Comparison of ENCODE assay signal across 8 mouse cellular contexts in the genomic region with DNA sequence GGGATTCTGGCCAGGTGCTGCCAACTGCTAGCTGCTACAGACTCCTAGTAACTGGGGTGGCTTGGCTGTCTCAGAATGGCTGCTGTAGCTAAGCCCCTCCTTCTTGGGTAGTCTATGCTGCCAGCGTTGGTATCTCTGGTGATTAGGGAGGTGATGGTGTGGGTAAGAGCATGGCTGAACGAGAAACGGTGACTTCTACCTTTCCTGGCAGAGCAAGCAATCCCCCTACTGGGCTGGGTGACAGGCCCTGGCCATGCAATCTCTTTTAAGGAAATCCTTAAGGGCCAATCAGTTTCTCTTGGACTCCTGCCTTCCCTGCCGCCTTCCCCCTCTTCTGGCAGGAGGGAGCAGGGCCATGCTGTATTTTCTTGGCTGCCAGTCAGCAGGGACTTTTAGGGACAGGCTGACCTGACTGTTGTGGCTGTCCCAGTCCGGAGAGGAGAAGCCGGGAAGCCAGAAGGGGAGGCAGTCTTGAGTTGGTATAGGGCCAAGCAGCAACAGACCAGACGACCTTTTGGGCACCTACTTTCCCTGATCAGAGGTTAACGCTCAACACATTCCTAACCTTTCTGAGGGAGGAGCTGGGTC.
DNase-seq lines count a peak whose midpoint lies in the region; ATAC-seq lines count a peak whose summit lies in the region.

No protein-coding gene starts in this region.

- peaks cover 25% of the 10 kb centered on the region for H3K4me1 ChIP-seq in forebrain, embryonic 12.5 days
- peaks cover 8% of the 10 kb centered on the region; the same call in 1 of the 2 replicates for H3K4me1 ChIP-seq in forebrain, embryonic 11.5 days (replicated peaks; ENCODE audit: control insufficient read depth, insufficient read depth, low read length)
- H3K4me1 ChIP-seq in heart, embryonic 11.5 days (ENCODE audit: control insufficient read depth, insufficient read depth, low read length): peaks cover 26% of the 10 kb centered on the region
- H3K4me1 ChIP-seq in limb, embryonic 15.5 days: peaks cover 44% of the 10 kb centered on the region

- peaks cover 64% of the 10 kb centered on the region for H3K27me3 ChIP-seq in forebrain, embryonic 12.5 days
- peaks cover 32% of the 10 kb centered on the region for H3K27me3 ChIP-seq in forebrain, embryonic 11.5 days (ENCODE audit: control insufficient read depth, insufficient read depth, low read length)
- H3K27me3 ChIP-seq in heart, embryonic 11.5 days (ENCODE audit: control insufficient read depth, insufficient read depth, low read length): peaks cover 25% of the 10 kb centered on the region
- H3K27me3 ChIP-seq in limb, embryonic 15.5 days: peaks cover 47% of the 10 kb centered on the region

- no peak overlapping the region for H3K9ac ChIP-seq in forebrain, embryonic 12.5 days
- no peak overlapping the region for H3K9ac ChIP-seq in forebrain, embryonic 11.5 days (ENCODE audit: low read length)
- H3K9ac ChIP-seq in heart, embryonic 11.5 days (ENCODE audit: low read depth, low read length): peak overlapping the region; percentile 73
- no peak overlapping the region for H3K9ac ChIP-seq in limb, embryonic 15.5 days

- H3K4me3 ChIP-seq in forebrain, embryonic 12.5 days (replicated peaks): peak overlapping the region; percentile 55; the same call in 1 of the 2 replicates
- no peak overlapping the region for H3K4me3 ChIP-seq in forebrain, embryonic 11.5 days (ENCODE audit: low read depth, low read length)
- peak overlapping the region; percentile 56 for H3K4me3 ChIP-seq in heart, embryonic 11.5 days (ENCODE audit: low read depth, low read length)
- peak overlapping the region; percentile 62 for H3K4me3 ChIP-seq in limb, embryonic 15.5 days

- H3K4me2 ChIP-seq in forebrain, embryonic 12.5 days: no peak overlapping the region
- no peak overlapping the region for H3K4me2 ChIP-seq in forebrain, embryonic 11.5 days (ENCODE audit: low read depth, low read length, severe bottlenecking)
- peak overlapping the region; percentile 92 for H3K4me2 ChIP-seq in heart, embryonic 11.5 days
- peak overlapping the region; percentile 99 for H3K4me2 ChIP-seq in limb, embryonic 15.5 days

- ATAC-seq in forebrain, embryonic 12.5 days (ENCODE audit: low FRiP score): no peak
- no peak for ATAC-seq in forebrain, embryonic 11.5 days (replicated peaks; ENCODE audit: low FRiP score)
- ATAC-seq in heart, embryonic 11.5 days (replicated peaks; ENCODE audit: insufficient number of reproducible peaks, low FRiP score, low TSS enrichment): no peak
- ATAC-seq in limb, embryonic 15.5 days (ENCODE audit: insufficient number of reproducible peaks, low FRiP score, low TSS enrichment, low read depth): no peak

- 40% methylated on average over 8 of the region's 8 CpGs for WGBS in forebrain, embryonic 12.5 days
- 37% methylated on average over 8 of the region's 8 CpGs for WGBS in forebrain, embryonic 11.5 days
- WGBS in heart, embryonic 11.5 days (ENCODE audit: insufficient replicate concordance): 10% methylated on average over 8 of the region's 8 CpGs
- 14% methylated on average over 8 of the region's 8 CpGs for WGBS in limb, embryonic 15.5 days

- H3K36me3 ChIP-seq in forebrain, embryonic 12.5 days (replicated peaks): no peaks in the 10 kb centered on the region
- no peaks in the 10 kb centered on the region for H3K36me3 ChIP-seq in forebrain, embryonic 11.5 days (ENCODE audit: control insufficient read depth, insufficient read depth, low read length)
- no peaks in the 10 kb centered on the region for H3K36me3 ChIP-seq in heart, embryonic 11.5 days (ENCODE audit: control insufficient read depth, insufficient read depth, low read length)
- no peaks in the 10 kb centered on the region for H3K36me3 ChIP-seq in limb, embryonic 15.5 days

- no peaks in the 10 kb centered on the region for H3K9me3 ChIP-seq in forebrain, embryonic 12.5 days
- no peaks in the 10 kb centered on the region for H3K9me3 ChIP-seq in forebrain, embryonic 11.5 days (ENCODE audit: control insufficient read depth, low read length)
- H3K9me3 ChIP-seq in heart, embryonic 11.5 days (replicated peaks; ENCODE audit: control insufficient read depth, low read length): no peaks in the 10 kb centered on the region
- no peaks in the 10 kb centered on the region for H3K9me3 ChIP-seq in limb, embryonic 15.5 days

- no peak for DNase-seq in forebrain, embryonic 11.5 days (ENCODE audit: low spot score)
- peak; percentile 88 for DNase-seq in cerebellum, postnatal 25 days
- peak; percentile 62 to 78 for DNase-seq in kidney, adult 8-10 months
- peak; percentile 90 for DNase-seq in ovary, adult 18-20 months (ENCODE audit: low spot score)
- DNase-seq in yolk sac, embryonic 10.5 days (ENCODE audit: low spot score): no peak

- H3K27ac ChIP-seq in forebrain, embryonic 12.5 days: no peak overlapping the region
- no peak overlapping the region for H3K27ac ChIP-seq in forebrain, embryonic 11.5 days (ENCODE audit: low read depth, low read length)
- H3K27ac ChIP-seq in heart, embryonic 11.5 days (ENCODE audit: low read depth, low read length): peak overlapping the region; percentile 69
- H3K27ac ChIP-seq in limb, embryonic 15.5 days: no peak overlapping the region

Comparison
In these comparisons a context has a peak if more than half of its experiments do, and no peak if none do; other contexts are left out.
1. H3K4me2 ChIP-seq: peak in heart, embryonic 11.5 days (single experiment) and limb, embryonic 15.5 days (single experiment); none in forebrain, embryonic 12.5 days (single experiment) and forebrain, embryonic 11.5 days (single experiment).
2. DNase-seq: peak in cerebellum, postnatal 25 days (2 of 2), kidney, adult 8-10 months (2 of 2) and ovary, adult 18-20 months (single experiment); none in forebrain, embryonic 11.5 days (single experiment) and yolk sac, embryonic 10.5 days (single experiment).